Mouse (Mus musculus) midbrain, embryonic 14.5 days (tissue): ENCODE measurements around the gene Usp3. TPM values are rescaled to one million over a fixed set of nuclear protein-coding genes. Genes with fewer than 3 reads are reported as not detected.

Source experiments
- ATAC-seq: fragments of 200-750 bp; cut with Nextera tagmentation; 2 replicates; pipeline ENCODE4 v1.8.0; 2017; ENCODE audit warnings: moderate number of reproducible peaks, moderate library complexity; ENCODE audit not compliant: low FRiP score, low TSS enrichment
- DNase-seq: peaks from one replicate; pipeline ENCODE4 v3.0.0-alpha.2; 2015
- H3K27ac ChIP-seq: fragments of 300-500 bp; sonication (generic); replicated peaks from 2 replicates; pipeline ENCODE4 v1.5.1; 2014; ENCODE audit warnings: mild to moderate bottlenecking, low read depth, low read length, moderate library complexity
- H3K27me3 ChIP-seq: fragments of 300-500 bp; sonication (generic); 2 replicates; pipeline ENCODE4 v1.6.1; 2014; ENCODE audit warnings: low read length, control low read depth, mixed read lengths; ENCODE audit not compliant: control insufficient read depth, insufficient read depth
- H3K36me3 ChIP-seq: fragments of 300-500 bp; sonication (generic); 2 replicates; pipeline ENCODE4 v1.6.1; 2014; ENCODE audit warnings: low read length, control low read depth; ENCODE audit not compliant: control insufficient read depth, insufficient read depth
- H3K4me1 ChIP-seq: fragments of 300-500 bp; sonication (generic); 2 replicates; pipeline ENCODE4 v1.6.1; 2014; ENCODE audit warnings: mild to moderate bottlenecking, antibody characterized with exemption, low read length, control low read depth; ENCODE audit not compliant: control insufficient read depth, insufficient read depth
- H3K4me2 ChIP-seq: fragments of 300-500 bp; sonication (generic); 2 replicates; pipeline ENCODE4 v1.6.1; 2014; ENCODE audit warnings: mild to moderate bottlenecking, low read length, moderate library complexity
- H3K4me3 ChIP-seq: fragments of 300-500 bp; sonication (generic); replicated peaks from 2 replicates; pipeline ENCODE4 v1.5.1; 2014; ENCODE audit warnings: low read depth, low read length
- H3K9ac ChIP-seq: fragments of 300-500 bp; sonication (generic); replicated peaks from 2 replicates; pipeline ENCODE4 v1.6.1; 2014; ENCODE audit warnings: mild to moderate bottlenecking, low read length, moderate library complexity
- H3K9me3 ChIP-seq: fragments of 300-500 bp; sonication (generic); 2 replicates; pipeline ENCODE4 v1.6.1; 2016; ENCODE audit warnings: low read length, control low read depth, mixed read lengths; ENCODE audit not compliant: control insufficient read depth
- WGBS: fragments of 180-500 bp; shearing (Covaris S2); extraction: QIAGEN DNeasy Blood & Tissue Kit; methylation state at CpG from one replicate; pipeline ENCODE4 v1.1.7; 2014; 5-methylcytosine and 5-hydroxymethylcytosine counted together
- polyA plus RNA-seq: library from polyadenylated mRNA; unstranded; fragments of >200 nt; fragmentation: Nextera tagmentation; extraction: Ambion mirVana; gene quantifications from 2 replicates; pipeline ENCODE4 v1.2.1, GENCODE M21; 2014

Usp3 gene
- polyA plus RNA-seq, 1 experiment from 2014 or later, result 104 TPM

GRCm38 (mm10) chr9:66598636-66599035 lies 5.7 kb upstream of the Usp3 start:
- no peaks in the 10 kb centered on the region for H3K27me3 ChIP-seq
- no peak overlapping the region for H3K9ac ChIP-seq
- H3K4me3 ChIP-seq, result no peak overlapping the region
- WGBS, result 51% methylated on average over 5 of the region's 5 CpGs
- H3K9me3 ChIP-seq, result no peaks in the 10 kb centered on the region
- no peak overlapping the region for H3K4me2 ChIP-seq
- no peaks in the 10 kb centered on the region for H3K36me3 ChIP-seq
- no peak overlapping the region for H3K27ac ChIP-seq
- DNase-seq (no peak), ATAC-seq (no peak)
- H3K4me1 ChIP-seq, result no peaks in the 10 kb centered on the region

GRCm38 (mm10) chr9:66597480-66598215 lies 4.7 kb upstream of the Usp3 start:
- H3K36me3 ChIP-seq, result no peaks in the 10 kb centered on the region
- DNase-seq, result no peak
- ATAC-seq, result no peak
- H3K4me3 ChIP-seq, result no peak overlapping the region
- H3K4me2 ChIP-seq, result no peak overlapping the region
- 14% methylated on average over 7 of the region's 7 CpGs for WGBS
- no peak overlapping the region for H3K9ac ChIP-seq
- H3K9me3 ChIP-seq, result no peaks in the 10 kb centered on the region
- no peaks in the 10 kb centered on the region for H3K4me1 ChIP-seq
- H3K27ac ChIP-seq, result no peak overlapping the region
- no peaks in the 10 kb centered on the region for H3K27me3 ChIP-seq

- Histone ChIP-seq H3K27me3 (no peaks in the 10 kb centered on the region), H3K4me1 (no peaks in the 10 kb centered on the region), H3K4me2 (no peak overlapping the region), H3K9me3 (no peaks in the 10 kb centered on the region), H3K4me3 (no peak overlapping the region), H3K36me3 (no peaks in the 10 kb centered on the region), H3K27ac (no peak overlapping the region), H3K9ac (no peak overlapping the region)
- WGBS, result 30% methylated on average over 6 of the region's 6 CpGs
- no peak for ATAC-seq
- DNase-seq, result no peak
Observed at GRCm38 (mm10) chr9:66597076-66597475, 4.1 kb upstream of the Usp3 start.

- no peaks in the 10 kb centered on the region for H3K9me3 ChIP-seq
- H3K4me1 ChIP-seq, result peaks cover 4% of the 10 kb centered on the region
- no peaks in the 10 kb centered on the region for H3K36me3 ChIP-seq
- H3K27ac ChIP-seq, result no peak overlapping the region
- ATAC-seq (no peak), DNase-seq (no peak)
- no peak overlapping the region for H3K9ac ChIP-seq
- H3K27me3 ChIP-seq, result no peaks in the 10 kb centered on the region
- 58% methylated on average over 5 of the region's 5 CpGs for WGBS
- no peak overlapping the region for H3K4me3 ChIP-seq
- H3K4me2 ChIP-seq, result no peak overlapping the region
Observed at GRCm38 (mm10) chr9:66595722-66596675, 3.1 kb upstream of the Usp3 start.

- Histone ChIP-seq H3K4me3 (peak overlapping the region; percentile 91; the same call in 1 of the 2 replicates), H3K9me3 (no peaks in the 10 kb centered on the region), H3K27me3 (no peaks in the 10 kb centered on the region), H3K4me1 (peaks cover 20% of the 10 kb centered on the region), H3K9ac (no peak overlapping the region), H3K4me2 (no peak overlapping the region; the same call in 1 of the 2 replicates), H3K36me3 (no peaks in the 10 kb centered on the region), H3K27ac (no peak overlapping the region)
- no peak for ATAC-seq
- no peak for DNase-seq
- 84% methylated on average over 3 of the region's 3 CpGs for WGBS
Observed at GRCm38 (mm10) chr9:66594061-66594460, 1.1 kb upstream of the Usp3 start.

GRCm38 (mm10) chr9:66593613-66593969 lies 649 bp upstream of the Usp3 start:
- Histone ChIP-seq H3K36me3 (no peaks in the 10 kb centered on the region), H3K4me1 (peaks cover 22% of the 10 kb centered on the region), H3K27ac (no peak overlapping the region), H3K4me3 (peak overlapping the region; percentile 91), H3K9ac (0 out of 2 replicates have a peak overlapping the region, but pooled peaks have one; percentile 97), H3K4me2 (peak overlapping the region; percentile 83), H3K27me3 (no peaks in the 10 kb centered on the region), H3K9me3 (no peaks in the 10 kb centered on the region)
- WGBS, result 8% methylated on average over 12 of the region's 12 CpGs
- ATAC-seq (no peak), DNase-seq (peak; percentile 33)

DNA sequence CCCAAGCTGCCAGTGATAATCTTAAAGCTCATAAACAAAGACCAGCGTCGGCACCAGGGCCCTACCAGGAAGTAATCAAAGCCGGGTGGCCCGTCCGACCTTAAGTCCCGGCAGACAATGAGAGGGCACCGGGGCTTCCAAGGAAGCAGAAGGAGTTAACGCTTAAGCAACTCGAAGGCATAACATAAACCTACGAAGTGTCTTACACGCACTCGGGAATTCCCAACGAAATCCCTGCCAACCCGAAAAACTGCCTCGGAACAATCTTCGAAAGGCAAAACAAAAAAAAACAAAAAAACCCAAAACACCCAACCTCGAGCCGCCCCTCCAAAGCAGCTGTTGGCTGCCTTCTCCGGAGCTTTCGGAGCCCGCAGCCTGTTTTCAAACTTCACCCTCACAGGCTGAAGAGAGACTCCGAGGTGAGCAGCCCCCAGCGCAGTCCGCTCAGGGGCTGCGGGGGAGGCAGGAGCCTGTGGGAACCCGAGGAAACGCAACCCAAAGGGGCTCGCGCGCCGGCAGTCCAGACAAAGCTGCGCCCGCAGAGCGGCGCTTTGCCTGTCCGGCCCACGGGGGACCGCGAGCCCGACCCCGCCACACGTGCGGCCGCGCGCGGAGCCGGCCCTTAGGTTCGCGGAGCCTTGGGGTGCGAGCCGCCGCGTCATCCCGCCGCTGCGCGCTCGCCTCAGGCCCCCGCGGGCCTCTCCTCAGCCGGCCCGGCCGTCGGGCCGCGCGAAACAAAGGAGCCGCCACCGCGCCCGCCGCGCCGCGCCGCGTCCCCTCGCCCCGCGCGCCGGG lies 894 bp downstream of the Usp3 start:
- DNase-seq (peak; percentile 77), ATAC-seq (peak; percentile 68)
- H3K4me2 ChIP-seq, result peak overlapping the region; percentile 83
- H3K4me1 ChIP-seq, result peaks cover 22% of the 10 kb centered on the region
- no peaks in the 10 kb centered on the region for H3K36me3 ChIP-seq
- no peaks in the 10 kb centered on the region for H3K27me3 ChIP-seq
- WGBS, result under 1% methylated on average over 83 of the region's 83 CpGs
- no peaks in the 10 kb centered on the region for H3K9me3 ChIP-seq
- peak overlapping the region; percentile 94 for H3K27ac ChIP-seq
- peak overlapping the region; percentile 97 for H3K9ac ChIP-seq
- H3K4me3 ChIP-seq, result peak overlapping the region; percentile 91

- peaks cover 25% of the 10 kb centered on the region for H3K4me1 ChIP-seq
- H3K9me3 ChIP-seq, result no peaks in the 10 kb centered on the region
- H3K4me2 ChIP-seq, result peak overlapping the region; percentile 83
- ATAC-seq, result no peak
- WGBS, result 48% methylated on average over 2 of the region's 2 CpGs
- H3K4me3 ChIP-seq, result no peak overlapping the region
- no peak overlapping the region for H3K27ac ChIP-seq
- H3K9ac ChIP-seq, result no peak overlapping the region
- H3K36me3 ChIP-seq, result no peaks in the 10 kb centered on the region
- H3K27me3 ChIP-seq, result no peaks in the 10 kb centered on the region
- DNase-seq, result no peak
Observed at GRCm38 (mm10) chr9:66590051-66590450, 2.9 kb downstream of the Usp3 start.
